24 mouse cellular contexts compared by ENCODE assay signal in genomic region chr4:55451711-55452110, GRCm38 (mm10).
"Had no signal": no experiment of that assay in that cellular context is flagged by ENCODE, and none has a peak within 500 bp of the region (broad histone marks: within the 10 kb centered on the region; RNA-seq: fewer than 3 reads in every experiment).

No protein-coding gene starts in this region.

- H3K4me3 ChIP-seq: gastrocnemius, adult 2 months; heart, embryonic 10.5 days; heart, embryonic 12.5 days; hindbrain, embryonic 13.5 days; hindbrain, embryonic 15.5 days; kidney, embryonic 15.5 days; limb, embryonic 13.5 days; limb, embryonic 15.5 days; liver, embryonic 12.5 days had no signal

- H3K27me3 ChIP-seq: heart, embryonic 12.5 days; hindbrain, embryonic 13.5 days; hindbrain, embryonic 15.5 days; kidney, embryonic 15.5 days; limb, embryonic 13.5 days; limb, embryonic 15.5 days; liver, embryonic 12.5 days had no signal

- H3K4me1 ChIP-seq: heart, embryonic 10.5 days; hindbrain, embryonic 13.5 days; hindbrain, embryonic 15.5 days; kidney, embryonic 15.5 days; limb, embryonic 13.5 days; limb, embryonic 15.5 days; liver, embryonic 12.5 days had no signal

- DNase-seq: gastrocnemius, adult 2 months; gastrocnemius, postnatal 10 days; gastrocnemius, postnatal 25 days; heart, adult 18-20 months; heart, postnatal 10 days; heart, postnatal 4 days; kidney, adult 11 months; kidney, adult 2 months; kidney, adult 9 months; kidney, postnatal 14 days; layer of hippocampus, adult 9-11 months; layer of hippocampus, postnatal 36 days; left cerebral cortex, postnatal 4 days had no signal

- H3K27ac ChIP-seq: gastrocnemius, adult 2 months; heart, embryonic 10.5 days; hindbrain, embryonic 13.5 days; hindbrain, embryonic 15.5 days; hindbrain, postnatal 0 days; kidney, embryonic 15.5 days; kidney, postnatal 0 days; limb, embryonic 13.5 days; limb, embryonic 15.5 days; liver, embryonic 12.5 days; liver, embryonic 14.5 days had no signal

- H3K36me3 ChIP-seq: heart, embryonic 10.5 days; heart, embryonic 12.5 days; hindbrain, embryonic 13.5 days; hindbrain, embryonic 15.5 days; kidney, embryonic 15.5 days; limb, embryonic 13.5 days; limb, embryonic 15.5 days; liver, embryonic 12.5 days had no signal

- H3K9me3 ChIP-seq: heart, embryonic 10.5 days; heart, embryonic 12.5 days; hindbrain, embryonic 13.5 days; hindbrain, embryonic 15.5 days; kidney, embryonic 15.5 days; limb, embryonic 13.5 days; limb, embryonic 15.5 days; liver, embryonic 12.5 days had no signal
